Mouse (Mus musculus): ENCODE data around the gene Grip2.

The Grip2 gene

GRCm38 (mm10) chr6:91729677-91730127 lies 97.3 kb downstream of the Grip2 start:
- no peak for DNase-seq (ENCODE audit: low read depth)

GRCm38 (mm10) chr6:91728939-91729619 lies 98.0 kb downstream of the Grip2 start:
- no peak for DNase-seq (ENCODE audit: low read depth)

GRCm38 (mm10) chr6:91727361-91727760 lies 99.7 kb downstream of the Grip2 start:
- DNase-seq (ENCODE audit: low read depth) = no peak

- DNase-seq (ENCODE audit: low read depth) = no peak
These were observed 105.8 kb downstream of the Grip2 start for GRCm38 (mm10) chr6:91721215-91721701.

- DNase-seq (ENCODE audit: low read depth) = no peak
These were observed 106.3 kb downstream of the Grip2 start for GRCm38 (mm10) chr6:91720588-91721214.

- DNase-seq (ENCODE audit: low read depth) = no peak
These were observed 107.1 kb downstream of the Grip2 start for GRCm38 (mm10) chr6:91719865-91720533.

GRCm38 (mm10) chr6:91719042-91719747 lies 107.9 kb downstream of the Grip2 start:
- no peak for DNase-seq (ENCODE audit: low read depth)

- no peak for DNase-seq (ENCODE audit: low read depth)
These were observed 108.4 kb downstream of the Grip2 start for GRCm38 (mm10) chr6:91718603-91719002.

- no peak for DNase-seq (ENCODE audit: low read depth)
These were observed 109.0 kb downstream of the Grip2 start for GRCm38 (mm10) chr6:91718067-91718466.

GRCm38 (mm10) chr6:91715988-91716810 lies 110.9 kb downstream of the Grip2 start:
- no peak for DNase-seq (ENCODE audit: low read depth)

GRCm38 (mm10) chr6:91715023-91715422 lies 112.0 kb downstream of the Grip2 start:
- DNase-seq (ENCODE audit: low read depth) = no peak

GRCm38 (mm10) chr6:91713370-91713896 lies 113.6 kb downstream of the Grip2 start:
- DNase-seq (ENCODE audit: low read depth) = no peak

- DNase-seq (ENCODE audit: low read depth) = no peak
These were observed 114.2 kb downstream of the Grip2 start for GRCm38 (mm10) chr6:91712855-91713331.

- no peak for DNase-seq (ENCODE audit: low read depth)
These were observed 114.8 kb downstream of the Grip2 start for GRCm38 (mm10) chr6:91712097-91712854.

Data from c-Kit-positive CD71-positive TER-119-negative erythroid progenitor cells, embryonic 14.5 days (primary cell).